Mouse (Mus musculus): ENCODE measurements at regions not wholly inside any gene's neighbourhood (a gene's known extent, or its start where the extent isn't known, plus 50 kb on each side); places are given as distances from the start of the nearest gene placed in this dataset.

DNA sequence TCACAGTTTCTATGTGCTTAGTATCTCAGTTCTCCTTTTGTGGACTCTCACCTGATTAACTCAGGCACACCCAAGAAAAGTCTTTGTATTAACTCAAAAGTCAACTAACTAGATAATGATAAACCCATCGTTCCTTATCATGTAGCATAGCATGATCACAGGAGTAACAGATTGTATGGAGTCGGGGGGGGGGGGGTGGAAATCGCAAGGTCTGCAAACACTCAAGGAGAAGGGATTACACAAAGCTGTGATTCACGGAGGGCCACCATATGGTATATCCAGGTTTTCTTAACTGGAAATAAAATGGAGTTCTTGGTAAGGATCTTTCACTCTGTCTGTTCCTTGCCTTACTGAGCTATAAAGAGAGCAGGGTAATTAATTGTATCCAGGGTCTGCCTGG, 190.1 kb upstream of the Arid1b start:
- H3K27ac ChIP-seq (ENCODE audit: low read depth, low read length): no peak overlapping the region
- 36% methylated on average over 4 of the region's 4 CpGs for WGBS
- no peak for ATAC-seq
- no peak overlapping the region for H3K9ac ChIP-seq (ENCODE audit: low read depth, low read length)
- H3K27me3 ChIP-seq (replicated peaks; ENCODE audit: control insufficient read depth, insufficient read depth, low read length): no peaks in the 10 kb centered on the region
- no peaks in the 10 kb centered on the region for H3K36me3 ChIP-seq (ENCODE audit: control insufficient read depth, insufficient read depth)
- no peak overlapping the region for H3K4me2 ChIP-seq (replicated peaks; ENCODE audit: low read depth)
- no peaks in the 10 kb centered on the region for H3K4me1 ChIP-seq (replicated peaks; ENCODE audit: control insufficient read depth, insufficient read depth, low read length)
- no peaks in the 10 kb centered on the region for H3K9me3 ChIP-seq (ENCODE audit: control insufficient read depth)
- TF ChIP-seq CTCF (IDR thresholded peaks at IDR 0.05; ENCODE audit: low read depth): no peak
- no peak overlapping the region for H3K4me3 ChIP-seq (ENCODE audit: low read depth, low read length)

DNA sequence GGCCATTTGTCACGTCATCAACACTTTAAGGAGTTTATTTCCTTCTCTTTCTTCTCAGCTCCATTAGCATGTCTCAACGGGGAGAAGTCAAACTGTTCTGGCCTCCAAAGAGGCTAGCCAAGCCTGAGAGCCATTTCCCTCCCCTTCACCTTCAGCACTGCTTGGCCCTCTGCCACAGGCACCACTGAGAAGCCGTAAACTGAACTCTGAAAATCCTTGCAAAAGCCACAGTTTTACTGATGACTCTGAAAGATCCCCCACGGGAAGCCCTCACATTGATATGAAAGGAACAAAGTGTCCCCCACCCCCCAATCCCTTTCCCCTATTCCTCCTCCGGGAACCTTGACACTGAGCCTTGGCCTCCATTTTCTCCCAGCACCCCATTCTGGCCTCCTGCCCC, 188.1 kb upstream of the Arid1b start:
- no peak for ATAC-seq
- Histone ChIP-seq H3K36me3 (ENCODE audit: control insufficient read depth, insufficient read depth) (no peaks in the 10 kb centered on the region), H3K4me2 (replicated peaks; ENCODE audit: low read depth) (no peak overlapping the region), H3K27me3 (replicated peaks; ENCODE audit: control insufficient read depth, insufficient read depth, low read length) (no peaks in the 10 kb centered on the region), H3K9ac (ENCODE audit: low read depth, low read length) (no peak overlapping the region), H3K27ac (ENCODE audit: low read depth, low read length) (no peak overlapping the region), H3K9me3 (ENCODE audit: control insufficient read depth) (no peaks in the 10 kb centered on the region), H3K4me3 (ENCODE audit: low read depth, low read length) (no peak overlapping the region), H3K4me1 (replicated peaks; ENCODE audit: control insufficient read depth, insufficient read depth, low read length) (no peaks in the 10 kb centered on the region)
- WGBS: 63% methylated on average over 5 of the region's 5 CpGs
- no peak for TF ChIP-seq CTCF (IDR thresholded peaks at IDR 0.05; ENCODE audit: low read depth)

DNA sequence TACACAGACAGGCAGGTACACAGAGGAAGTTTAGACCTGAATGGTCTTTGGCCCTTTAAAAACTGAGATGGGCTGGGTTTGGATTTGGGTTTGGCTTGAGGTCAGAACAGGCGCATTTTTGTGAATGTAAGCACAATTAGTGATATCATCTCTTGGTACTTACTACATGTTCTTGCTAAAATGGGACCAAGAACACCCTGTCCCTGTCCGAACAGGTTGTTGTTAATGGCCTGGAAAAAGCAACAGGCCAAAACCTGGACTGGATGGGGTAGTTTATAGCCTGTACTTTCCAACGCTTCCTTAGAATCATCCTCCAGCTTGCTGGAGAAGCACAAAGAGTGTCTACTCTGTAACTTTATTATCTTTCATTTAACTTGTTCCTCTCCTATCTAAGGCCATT, 185.2 kb upstream of the Arid1b start:
- no peak overlapping the region for H3K4me2 ChIP-seq (replicated peaks; ENCODE audit: low read depth)
- 82% methylated on average over 3 of the region's 3 CpGs for WGBS

DNA sequence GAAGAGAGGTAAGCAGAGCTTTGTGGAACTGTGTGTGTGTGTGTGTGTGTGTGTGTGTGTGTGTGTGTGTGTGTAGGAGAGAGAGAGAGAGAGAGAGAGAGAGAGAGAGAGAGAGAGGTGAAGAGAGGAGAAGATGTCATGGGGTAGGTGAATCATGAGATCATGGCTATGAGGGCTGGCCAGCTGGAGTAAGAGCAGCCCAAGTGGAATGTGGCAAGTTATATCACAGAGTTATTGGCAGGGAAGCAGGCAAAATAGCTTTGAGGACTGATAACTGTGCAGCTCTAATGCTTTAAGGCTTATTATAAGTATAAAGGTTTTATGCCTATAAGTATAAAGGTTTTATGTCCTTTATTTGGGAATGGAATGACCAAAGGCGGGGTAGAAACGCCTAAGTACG, 180.9 kb upstream of the Arid1b start:
- TF ChIP-seq CTCF (IDR thresholded peaks at IDR 0.05; ENCODE audit: low read depth): no peak
- H3K36me3 ChIP-seq (ENCODE audit: control insufficient read depth, insufficient read depth): no peaks in the 10 kb centered on the region
- no peaks in the 10 kb centered on the region for H3K27me3 ChIP-seq (replicated peaks; ENCODE audit: control insufficient read depth, insufficient read depth, low read length)
- no peaks in the 10 kb centered on the region for H3K4me1 ChIP-seq (replicated peaks; ENCODE audit: control insufficient read depth, insufficient read depth, low read length)
- H3K9ac ChIP-seq (ENCODE audit: low read depth, low read length): no peak overlapping the region
- no peak overlapping the region for H3K4me2 ChIP-seq (replicated peaks; ENCODE audit: low read depth)
- H3K9me3 ChIP-seq (ENCODE audit: control insufficient read depth): no peaks in the 10 kb centered on the region
- H3K4me3 ChIP-seq (ENCODE audit: low read depth, low read length): no peak overlapping the region
- ATAC-seq: no peak
- 93% methylated on average over 3 of the region's 3 CpGs for WGBS
- H3K27ac ChIP-seq (ENCODE audit: low read depth, low read length): no peak overlapping the region

More for the DNA sequence above, 185.2 kb upstream of the Arid1b start:
- no peak for TF ChIP-seq CTCF (IDR thresholded peaks at IDR 0.05; ENCODE audit: low read depth)
- Histone ChIP-seq H3K4me3 (ENCODE audit: low read depth, low read length) (no peak overlapping the region), H3K27ac (ENCODE audit: low read depth, low read length) (no peak overlapping the region), H3K27me3 (replicated peaks; ENCODE audit: control insufficient read depth, insufficient read depth, low read length) (no peaks in the 10 kb centered on the region), H3K36me3 (ENCODE audit: control insufficient read depth, insufficient read depth) (no peaks in the 10 kb centered on the region), H3K9me3 (ENCODE audit: control insufficient read depth) (no peaks in the 10 kb centered on the region), H3K9ac (ENCODE audit: low read depth, low read length) (no peak overlapping the region), H3K4me1 (replicated peaks; ENCODE audit: control insufficient read depth, insufficient read depth, low read length) (no peaks in the 10 kb centered on the region)
- ATAC-seq: no peak

DNA sequence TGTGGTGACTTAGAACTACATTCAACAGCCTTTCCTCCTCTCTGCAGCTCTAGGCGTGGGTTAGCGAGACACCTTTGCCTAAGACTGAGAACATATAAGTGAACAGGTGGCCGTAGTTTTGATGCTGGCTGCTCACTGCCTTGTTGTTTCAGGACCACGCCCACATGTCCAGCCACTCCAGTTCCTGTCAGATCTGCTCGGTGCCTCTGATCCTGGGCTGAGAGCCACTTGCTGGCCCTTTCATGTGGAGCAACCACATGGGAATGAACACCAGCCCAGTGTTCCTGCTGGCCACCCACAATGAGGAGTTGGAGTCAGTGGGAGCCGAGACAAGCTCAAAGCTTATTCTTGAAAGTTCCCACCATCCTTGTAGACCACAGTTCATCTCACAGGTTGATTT, 180.5 kb upstream of the Arid1b start:
- Histone ChIP-seq H3K4me2 (replicated peaks; ENCODE audit: low read depth) (no peak overlapping the region), H3K9me3 (ENCODE audit: control insufficient read depth) (no peaks in the 10 kb centered on the region), H3K27me3 (replicated peaks; ENCODE audit: control insufficient read depth, insufficient read depth, low read length) (no peaks in the 10 kb centered on the region), H3K36me3 (ENCODE audit: control insufficient read depth, insufficient read depth) (no peaks in the 10 kb centered on the region), H3K27ac (ENCODE audit: low read depth, low read length) (no peak overlapping the region), H3K4me1 (replicated peaks; ENCODE audit: control insufficient read depth, insufficient read depth, low read length) (no peaks in the 10 kb centered on the region), H3K9ac (ENCODE audit: low read depth, low read length) (no peak overlapping the region), H3K4me3 (ENCODE audit: low read depth, low read length) (no peak overlapping the region)
- 68% methylated on average over 6 of the region's 6 CpGs for WGBS
- no peak for TF ChIP-seq CTCF (IDR thresholded peaks at IDR 0.05; ENCODE audit: low read depth)
- no peak for ATAC-seq

DNA sequence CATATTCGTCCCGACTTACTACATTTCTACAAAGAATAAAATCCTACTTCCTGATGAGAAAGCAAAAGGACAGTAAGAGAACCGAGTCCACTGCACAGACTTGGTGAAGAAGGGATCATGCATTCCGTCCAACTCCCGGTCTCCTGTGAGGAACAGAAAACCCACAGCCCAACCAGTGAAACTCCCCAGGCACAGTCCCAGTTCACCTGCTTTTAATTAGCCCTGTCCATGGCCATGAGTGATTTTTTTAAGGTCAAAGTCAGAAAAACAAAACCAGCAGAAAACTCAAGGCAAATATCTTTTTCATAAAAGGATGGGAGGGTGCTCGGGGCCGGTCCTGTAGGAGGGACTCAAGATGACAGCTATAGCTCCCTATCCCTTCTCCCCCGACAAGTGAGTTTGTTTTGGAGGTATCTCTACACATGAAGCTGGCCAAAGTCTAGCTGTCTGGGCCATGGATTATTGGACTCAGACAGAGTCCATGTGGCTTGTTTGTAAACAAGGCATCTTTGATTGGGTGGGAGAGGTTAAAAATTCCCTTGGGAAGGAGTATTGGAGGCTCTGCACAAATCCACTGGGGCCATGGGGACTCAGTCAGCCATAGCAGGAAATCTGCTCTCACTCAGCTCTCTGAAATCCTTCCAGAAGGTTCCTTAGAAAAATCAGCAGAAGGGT, 168.8 kb upstream of the Arid1b start:
- no peak overlapping the region for H3K4me2 ChIP-seq (replicated peaks; ENCODE audit: low read depth)
- no peak overlapping the region for H3K9ac ChIP-seq (ENCODE audit: low read depth, low read length)
- no peaks in the 10 kb centered on the region for H3K27me3 ChIP-seq (replicated peaks; ENCODE audit: control insufficient read depth, insufficient read depth, low read length)
- no peak for TF ChIP-seq CTCF (IDR thresholded peaks at IDR 0.05; ENCODE audit: low read depth)
- no peak for ATAC-seq
- WGBS: 80% methylated on average over 8 of the region's 8 CpGs
- no peaks in the 10 kb centered on the region for H3K36me3 ChIP-seq (ENCODE audit: control insufficient read depth, insufficient read depth)
- H3K27ac ChIP-seq (ENCODE audit: low read depth, low read length): no peak overlapping the region
- H3K4me1 ChIP-seq (replicated peaks; ENCODE audit: control insufficient read depth, insufficient read depth, low read length): no peaks in the 10 kb centered on the region
- H3K4me3 ChIP-seq (ENCODE audit: low read depth, low read length): no peak overlapping the region
- H3K9me3 ChIP-seq (ENCODE audit: control insufficient read depth): no peaks in the 10 kb centered on the region

DNA sequence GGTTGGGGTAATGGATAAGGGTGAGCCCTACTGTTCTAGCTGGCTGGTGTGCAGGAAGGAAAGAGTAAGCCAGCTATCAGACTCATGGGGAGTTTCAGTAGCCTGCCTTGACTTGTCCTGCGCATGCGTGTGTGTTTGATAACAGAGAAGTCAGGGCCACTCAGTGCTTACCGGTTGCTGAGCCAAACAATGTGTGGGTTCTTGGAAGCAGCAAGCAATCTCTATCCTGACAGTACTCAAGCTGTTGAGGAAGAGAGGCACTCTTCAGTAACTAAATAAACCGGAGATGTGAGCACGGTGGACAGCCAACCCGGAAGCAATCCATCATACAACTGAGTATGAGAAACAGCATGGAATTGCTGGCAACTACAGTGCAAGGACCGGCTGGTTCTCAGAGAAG, 160.1 kb upstream of the Arid1b start:
- no peak overlapping the region for H3K4me2 ChIP-seq (replicated peaks; ENCODE audit: low read depth)
- H3K36me3 ChIP-seq (ENCODE audit: control insufficient read depth, insufficient read depth): no peaks in the 10 kb centered on the region
- no peak for ATAC-seq
- no peaks in the 10 kb centered on the region for H3K4me1 ChIP-seq (replicated peaks; ENCODE audit: control insufficient read depth, insufficient read depth, low read length)
- 48% methylated on average over 7 of the region's 7 CpGs for WGBS
- H3K9me3 ChIP-seq (ENCODE audit: control insufficient read depth): no peaks in the 10 kb centered on the region
- no peak overlapping the region for H3K27ac ChIP-seq (ENCODE audit: low read depth, low read length)
- H3K9ac ChIP-seq (ENCODE audit: low read depth, low read length): no peak overlapping the region
- no peaks in the 10 kb centered on the region for H3K27me3 ChIP-seq (replicated peaks; ENCODE audit: control insufficient read depth, insufficient read depth, low read length)
- H3K4me3 ChIP-seq (ENCODE audit: low read depth, low read length): no peak overlapping the region
- TF ChIP-seq CTCF (IDR thresholded peaks at IDR 0.05; ENCODE audit: low read depth): no peak
